Mouse (Mus musculus) megakaryocyte-erythroid progenitor cell, adult 5-6 weeks (primary cell): ENCODE measurements around the gene Thap7. TPM values are rescaled to one million over a fixed set of nuclear protein-coding genes. Genes with fewer than 3 reads are reported as not detected.
"Not testable (repeated sequence)": the region's sequence is repeated elsewhere in the genome, so short reads cannot be mapped to it uniquely, and the experiment has no call there.

Experiments
- ATAC-seq: replicated peaks from 2 replicates; pipeline ENCODE4 v1.8.0; 2016; ENCODE audit warnings: mild to moderate bottlenecking, inconsistent platforms; ENCODE audit not compliant: severe bottlenecking, poor library complexity, low FRiP score, low TSS enrichment
- total RNA-seq, 2 experiments: library from RNA; stranded (forward) in 1 of 2; stranded (reverse) in 1 of 2; fragments of 200-1000, 215-1000 nt in 1 of 2; fragments of >200 nt in 1 of 2; fragmentation: Nextera tagmentation in 1 of 2; gene quantifications; 2 replicates each; pipeline ENCODE4 v1.2.3; 2014 to 2017

Thap7 gene
- total RNA-seq (2014; fragmentation: Nextera tagmentation) (18.2 and 27.1 TPM in 2 replicates), total RNA-seq (2017) (23.3 and 45.1 TPM in 2 replicates)

GRCm38 (mm10) chr16:17530640-17531288 is at the start of gene Thap7:
Gene Thap7, minus strand, starts transcription at chr16:17531136.
- ATAC-seq = peak; percentile 91

GRCm38 (mm10) chr16:17576825-17577215 is 45.9 kb upstream of the Thap7 start:
- no peak for ATAC-seq

GRCm38 (mm10) chr16:17575870-17576824 is 45.2 kb upstream of the Thap7 start:
- peak; percentile 95 for ATAC-seq

- 0 out of 2 replicates have a peak, but pooled peaks have one; percentile 24 for ATAC-seq
These were observed 35.2 kb upstream of the Thap7 start for GRCm38 (mm10) chr16:17566186-17566585.

- no peak for ATAC-seq
These were observed 33.8 kb upstream of the Thap7 start for GRCm38 (mm10) chr16:17564771-17565170.

- ATAC-seq = no peak
These were observed 33.3 kb upstream of the Thap7 start for GRCm38 (mm10) chr16:17564221-17564620.

GRCm38 (mm10) chr16:17563580-17563979 is 32.6 kb upstream of the Thap7 start:
- no peak for ATAC-seq

GRCm38 (mm10) chr16:17561751-17562208 is 30.8 kb upstream of the Thap7 start, which contains the start of gene P2rx6:
Gene P2rx6, plus strand, starts transcription at chr16:17561885.
- ATAC-seq = peak; percentile 36; the same call in 1 of the 2 replicates

- no peak for ATAC-seq
These were observed 30.3 kb upstream of the Thap7 start, which contains the start of gene Lrrc74b for GRCm38 (mm10) chr16:17561128-17561750. Gene Lrrc74b, minus strand, starts transcription at chr16:17561247.

- no peak for ATAC-seq
These were observed 28.6 kb upstream of the Thap7 start for GRCm38 (mm10) chr16:17559396-17560027.

- ATAC-seq = no peak
These were observed 27.9 kb upstream of the Thap7 start for GRCm38 (mm10) chr16:17558811-17559210.

GRCm38 (mm10) chr16:17557947-17558480 is 27.1 kb upstream of the Thap7 start:
- peak; percentile 48 for ATAC-seq

- no peak for ATAC-seq
These were observed 26.0 kb upstream of the Thap7 start for GRCm38 (mm10) chr16:17556907-17557306.

GRCm38 (mm10) chr16:17556180-17556579 is 25.2 kb upstream of the Thap7 start:
- ATAC-seq = no peak

- ATAC-seq = not testable (repeated sequence)
These were observed 23.8 kb upstream of the Thap7 start for GRCm38 (mm10) chr16:17554702-17555101.

- ATAC-seq = peak; percentile 92
These were observed 23.2 kb upstream of the Thap7 start for GRCm38 (mm10) chr16:17553910-17554685.

- ATAC-seq = no peak
These were observed 21.9 kb upstream of the Thap7 start for GRCm38 (mm10) chr16:17552837-17553236.

GRCm38 (mm10) chr16:17542632-17543031 is 11.7 kb upstream of the Thap7 start:
- no peak for ATAC-seq
